Mouse (Mus musculus): ENCODE results near the gene Fam120b. TPM values are rescaled to one million over a fixed set of nuclear protein-coding genes. Genes with fewer than 3 reads are reported as not detected.

The Fam120b gene
- polyA plus RNA-seq, 2 experiments = 3.1 to 4.1 TPM

- WGBS (ENCODE audit: insufficient replicate concordance) = 32% methylated on average over 1 of the region's 1 CpGs
- Histone ChIP-seq H3K9ac (replicated peaks) (no peak overlapping the region), H3K4me1 (replicated peaks; ENCODE audit: control insufficient read depth in 2 of 2, insufficient read depth in 2 of 2, low read length in 1 of 2) (peaks cover 0 to 8% of the 10 kb centered on the region in 2 experiments; a peak in 2 of 4 replicates), H3K27me3 (ENCODE audit: control insufficient read depth, insufficient read depth, low read length) (no peaks in the 10 kb centered on the region), H3K27ac (no peak overlapping the region), H3K4me3 (ENCODE audit: insufficient read depth in 1 of 2, low read depth in 2 of 2, low read length in 2 of 2) (no peak overlapping the region), H3K9me3 (ENCODE audit: control insufficient read depth, low read length) (no peaks in the 10 kb centered on the region), H3K36me3 (replicated peaks; ENCODE audit: control insufficient read depth, insufficient read depth, low read depth) (no peaks in the 10 kb centered on the region), H3K4me2 (ENCODE audit: low read depth) (no peak overlapping the region)
- DNase-seq (ENCODE audit: low read depth in 3 of 3, low spot score in 3 of 3) (peak; percentile 12 to 22 (median 18)), ATAC-seq (ENCODE audit: insufficient read depth) (peak; percentile 63)
- no peak for TF ChIP-seq EP300 (IDR thresholded peaks at IDR 0.05; ENCODE audit: low read depth)
- TF ChIP-seq CTCF (IDR thresholded peaks at IDR 0.05; ENCODE audit: low read depth) = peak; percentile 29; the same call in 1 of the 2 replicates
These were observed 33.9 kb downstream of the Fam120b start for GRCm38 (mm10) chr17:15429937-15430336.

- ATAC-seq (ENCODE audit: insufficient read depth) (no peak), DNase-seq (ENCODE audit: low read depth in 3 of 3, low spot score in 3 of 3) (no peak)
- Histone ChIP-seq H3K4me2 (ENCODE audit: low read depth) (no peak overlapping the region), H3K36me3 (replicated peaks; ENCODE audit: control insufficient read depth, insufficient read depth, low read depth) (no peaks in the 10 kb centered on the region), H3K9me3 (ENCODE audit: control insufficient read depth, low read length) (no peaks in the 10 kb centered on the region), H3K27ac (no peak overlapping the region), H3K9ac (replicated peaks) (no peak overlapping the region), H3K4me1 (replicated peaks; ENCODE audit: control insufficient read depth in 2 of 2, insufficient read depth in 2 of 2, low read length in 1 of 2) (peaks cover 0 to 8% of the 10 kb centered on the region in 2 experiments; a peak in 2 of 4 replicates), H3K27me3 (ENCODE audit: control insufficient read depth, insufficient read depth, low read length) (no peaks in the 10 kb centered on the region), H3K4me3 (ENCODE audit: insufficient read depth in 1 of 2, low read depth in 2 of 2, low read length in 2 of 2) (no peak overlapping the region)
- 26% methylated on average over 5 of the region's 5 CpGs for WGBS (ENCODE audit: insufficient replicate concordance)
- no peak for TF ChIP-seq EP300 (IDR thresholded peaks at IDR 0.05; ENCODE audit: low read depth)
- TF ChIP-seq CTCF (IDR thresholded peaks at IDR 0.05; ENCODE audit: low read depth) = no peak
These were observed 35.1 kb downstream of the Fam120b start for GRCm38 (mm10) chr17:15431021-15431514.

GRCm38 (mm10) chr17:15431551-15431950 lies 35.5 kb downstream of the Fam120b start:
- Histone ChIP-seq H3K9me3 (ENCODE audit: control insufficient read depth, low read length) (no peaks in the 10 kb centered on the region), H3K27me3 (ENCODE audit: control insufficient read depth, insufficient read depth, low read length) (no peaks in the 10 kb centered on the region), H3K4me3 (ENCODE audit: insufficient read depth in 1 of 2, low read depth in 2 of 2, low read length in 2 of 2) (no peak overlapping the region), H3K4me2 (ENCODE audit: low read depth) (no peak overlapping the region), H3K27ac (no peak overlapping the region), H3K9ac (replicated peaks) (no peak overlapping the region), H3K4me1 (replicated peaks; ENCODE audit: control insufficient read depth in 2 of 2, insufficient read depth in 2 of 2, low read length in 1 of 2) (peaks cover 0 to 8% of the 10 kb centered on the region in 2 experiments; a peak in 2 of 4 replicates), H3K36me3 (replicated peaks; ENCODE audit: control insufficient read depth, insufficient read depth, low read depth) (no peaks in the 10 kb centered on the region)
- 68% methylated on average over 4 of the region's 4 CpGs for WGBS (ENCODE audit: insufficient replicate concordance)
- no peak for DNase-seq (ENCODE audit: low read depth in 3 of 3, low spot score in 3 of 3)
- TF ChIP-seq EP300 (IDR thresholded peaks at IDR 0.05; ENCODE audit: low read depth) = no peak
- TF ChIP-seq CTCF (IDR thresholded peaks at IDR 0.05; ENCODE audit: low read depth) = no peak
- no peak for ATAC-seq (ENCODE audit: insufficient read depth)

- Histone ChIP-seq H3K9ac (replicated peaks) (no peak overlapping the region), H3K27ac (no peak overlapping the region), H3K36me3 (replicated peaks; ENCODE audit: control insufficient read depth, insufficient read depth, low read depth) (no peaks in the 10 kb centered on the region), H3K4me1 (replicated peaks; ENCODE audit: control insufficient read depth in 2 of 2, insufficient read depth in 2 of 2, low read length in 1 of 2) (peaks cover 0 to 8% of the 10 kb centered on the region in 2 experiments; a peak in 2 of 4 replicates), H3K27me3 (ENCODE audit: control insufficient read depth, insufficient read depth, low read length) (no peaks in the 10 kb centered on the region), H3K4me2 (ENCODE audit: low read depth) (no peak overlapping the region), H3K9me3 (ENCODE audit: control insufficient read depth, low read length) (no peaks in the 10 kb centered on the region), H3K4me3 (ENCODE audit: insufficient read depth in 1 of 2, low read depth in 2 of 2, low read length in 2 of 2) (no peak overlapping the region)
- DNase-seq (ENCODE audit: low read depth in 3 of 3, low spot score in 3 of 3) = no peak
- WGBS (ENCODE audit: insufficient replicate concordance) = 45% methylated on average over 3 of the region's 3 CpGs
- TF ChIP-seq EP300 (IDR thresholded peaks at IDR 0.05; ENCODE audit: low read depth) (no peak), CTCF (IDR thresholded peaks at IDR 0.05; ENCODE audit: low read depth) (no peak)
- ATAC-seq (ENCODE audit: insufficient read depth) = no peak
These were observed 36.0 kb downstream of the Fam120b start for GRCm38 (mm10) chr17:15432036-15432435.

- H3K9me3 ChIP-seq (ENCODE audit: control insufficient read depth, low read length) = no peaks in the 10 kb centered on the region
- H3K4me3 ChIP-seq (ENCODE audit: insufficient read depth in 1 of 2, low read depth in 2 of 2, low read length in 2 of 2) = no peak overlapping the region
- H3K27ac ChIP-seq = no peak overlapping the region
- H3K36me3 ChIP-seq (replicated peaks; ENCODE audit: control insufficient read depth, insufficient read depth, low read depth) = no peaks in the 10 kb centered on the region
- H3K4me2 ChIP-seq (ENCODE audit: low read depth) = no peak overlapping the region
- peaks cover 0 to 8% of the 10 kb centered on the region in 2 experiments; a peak in 2 of 4 replicates for H3K4me1 ChIP-seq (replicated peaks; ENCODE audit: control insufficient read depth in 2 of 2, insufficient read depth in 2 of 2, low read length in 1 of 2)
- no peak overlapping the region for H3K9ac ChIP-seq (replicated peaks)
- ATAC-seq (ENCODE audit: insufficient read depth) (no peak), DNase-seq (ENCODE audit: low read depth in 3 of 3, low spot score in 3 of 3) (peak in 2 of 3 experiments; percentile 10 to 17)
- H3K27me3 ChIP-seq (ENCODE audit: control insufficient read depth, insufficient read depth, low read length) = no peaks in the 10 kb centered on the region
- TF ChIP-seq EP300 (IDR thresholded peaks at IDR 0.05; ENCODE audit: low read depth) = no peak
- WGBS (ENCODE audit: insufficient replicate concordance) = 36% methylated on average over 3 of the region's 3 CpGs
These were observed 38.7 kb downstream of the Fam120b start for GRCm38 (mm10) chr17:15434748-15435147.
